Comparison of ENCODE assay signal across 8 mouse cellular contexts in genomic region chr3:121263205-121263548, GRCm38 (mm10). TPM values are rescaled to one million over a fixed set of nuclear protein-coding genes. Genes with fewer than 3 reads are reported as not detected.
DNase-seq lines count a peak whose midpoint lies in the region; ATAC-seq and TF ChIP-seq lines count a peak whose summit lies in the region.

No protein-coding gene starts in this region.

- peak overlapping the region; percentile 98 for H3K4me2 ChIP-seq in liver, embryonic 16.5 days (ENCODE audit: low read depth, low read length)
- peak overlapping the region; percentile 90 for H3K4me2 ChIP-seq in neural tube, embryonic 13.5 days

- TF ChIP-seq POLR2A in heart, adult 2 months (IDR thresholded peaks at IDR 0.05; ENCODE audit: insufficient read depth, low read depth, low read length) = no peak
- TF ChIP-seq POLR2A in kidney, adult 2 months (IDR thresholded peaks at IDR 0.05; ENCODE audit: low read depth, low read length) = no peak

- 1% methylated on average over 20 of the region's 20 CpGs for WGBS in heart, adult 2 months
- 3% methylated on average over 20 of the region's 20 CpGs for WGBS in kidney, adult 2 months
- WGBS in liver, embryonic 16.5 days (ENCODE audit: insufficient replicate concordance) = 1% methylated on average over 20 of the region's 20 CpGs
- WGBS in neural tube, embryonic 13.5 days = 1% methylated on average over 20 of the region's 20 CpGs

- H3K79me2 ChIP-seq in heart, adult 2 months (replicated peaks; ENCODE audit: control insufficient read depth, insufficient read depth, low read length) = no peaks in the 10 kb centered on the region

- TF ChIP-seq EP300 in heart, adult 2 months (IDR thresholded peaks at IDR 0.05; ENCODE audit: insufficient read depth, low read depth, low read length) = no peak

- no peak for TF ChIP-seq CTCF in heart, adult 2 months (IDR thresholded peaks at IDR 0.05)
- no peak for TF ChIP-seq CTCF in kidney, adult 2 months (conservative IDR thresholded peaks at IDR 0.05; ENCODE audit: insufficient read depth, insufficient read length, low read depth, low read length)

- peak overlapping the region; percentile 65 for H3K9ac ChIP-seq in heart, adult 2 months (ENCODE audit: low read depth, low read length)
- peak overlapping the region; percentile 97 for H3K9ac ChIP-seq in liver, embryonic 16.5 days (ENCODE audit: low read depth, low read length)
- peak overlapping the region; percentile 86 for H3K9ac ChIP-seq in neural tube, embryonic 13.5 days

- no peaks in the 10 kb centered on the region for H3K36me3 ChIP-seq in heart, adult 2 months (ENCODE audit: control insufficient read depth, insufficient read depth, low read length)
- H3K36me3 ChIP-seq in kidney, adult 2 months (ENCODE audit: control insufficient read depth, insufficient read depth, low read length) = no peaks in the 10 kb centered on the region
- no peaks in the 10 kb centered on the region for H3K36me3 ChIP-seq in liver, embryonic 16.5 days (ENCODE audit: control insufficient read depth, insufficient read depth)
- H3K36me3 ChIP-seq in neural tube, embryonic 13.5 days = no peaks in the 10 kb centered on the region

- no peaks in the 10 kb centered on the region for H3K9me3 ChIP-seq in liver, embryonic 16.5 days (replicated peaks; ENCODE audit: control insufficient read depth, low read length)
- no peaks in the 10 kb centered on the region for H3K9me3 ChIP-seq in neural tube, embryonic 13.5 days

- H3K4me1 ChIP-seq in heart, adult 2 months (ENCODE audit: control insufficient read depth, insufficient read depth, low read length) = peaks cover 1% of the 10 kb centered on the region
- peaks cover 5% of the 10 kb centered on the region; the same call in 1 of the 2 replicates for H3K4me1 ChIP-seq in kidney, adult 2 months (ENCODE audit: control insufficient read depth, insufficient read depth, low read length)
- H3K4me1 ChIP-seq in liver, embryonic 16.5 days (ENCODE audit: control insufficient read depth, low read depth, low read length) = peaks cover 73% of the 10 kb centered on the region
- peaks cover 4% of the 10 kb centered on the region; the same call in 1 of the 2 replicates for H3K4me1 ChIP-seq in neural tube, embryonic 13.5 days (replicated peaks)

- ATAC-seq in liver, embryonic 16.5 days (ENCODE audit: low read depth) = peak; percentile 47
- peak; percentile 28; the same call in 1 of the 2 replicates for ATAC-seq in neural tube, embryonic 13.5 days (ENCODE audit: low read depth)

- peak in 1 of 2 experiments; percentile 48 for DNase-seq in heart, adult 2 months
- no peak for DNase-seq in heart, postnatal 36 days
- peak; percentile 82 to 85 for DNase-seq in cerebellum, postnatal 10 days
- peak; percentile 26 for DNase-seq in gastrocnemius, postnatal 25 days
- DNase-seq in kidney, adult 2 months = peak; percentile 92
- DNase-seq in thymus, postnatal 0 days (ENCODE audit: low spot score) = peak; percentile 21

- no peaks in the 10 kb centered on the region for H3K27me3 ChIP-seq in heart, adult 2 months (ENCODE audit: control insufficient read depth, insufficient read depth, low read length)
- H3K27me3 ChIP-seq in kidney, adult 2 months (replicated peaks; ENCODE audit: control insufficient read depth, insufficient read depth, low read length) = no peaks in the 10 kb centered on the region
- no peaks in the 10 kb centered on the region; the same call in none of the 2 replicates for H3K27me3 ChIP-seq in liver, embryonic 16.5 days (ENCODE audit: control insufficient read depth, insufficient read depth, low read depth, low read length)
- peaks cover 53% of the 10 kb centered on the region for H3K27me3 ChIP-seq in neural tube, embryonic 13.5 days

- H3K27ac ChIP-seq in heart, adult 2 months = no peak overlapping the region
- peak overlapping the region; percentile 87; the same call in 1 of the 2 replicates for H3K27ac ChIP-seq in kidney, adult 2 months (ENCODE audit: insufficient read depth, low read depth, low read length)
- peak overlapping the region; percentile 92 for H3K27ac ChIP-seq in liver, embryonic 16.5 days (ENCODE audit: low read length)
- no peak overlapping the region; the same call in 1 of the 2 replicates for H3K27ac ChIP-seq in neural tube, embryonic 13.5 days (replicated peaks)

- H3K4me3 ChIP-seq in heart, adult 2 months = peak overlapping the region; percentile 56
- H3K4me3 ChIP-seq in kidney, adult 2 months (ENCODE audit: insufficient read depth, low read depth, low read length) = peak overlapping the region; percentile 68
- peak overlapping the region; percentile 94 for H3K4me3 ChIP-seq in liver, embryonic 16.5 days (ENCODE audit: low read depth, low read length)
- H3K4me3 ChIP-seq in neural tube, embryonic 13.5 days = peak overlapping the region; percentile 73

- intact Hi-C loops in heart, adult 2 months (cut with DNase I) = loop anchor here (2.0 kb wide), 1 partner anchor 28 kb away; the partner anchor contains the start of gene Alg14
- intact Hi-C loops in heart, postnatal 36 days (cut with DNase I) = no loop called here

RNA-seq across cellular contexts. Expression of gene Tmem56, which starts 19.7 kb away (rescaled TPM):
- 1 to 10 TPM in 1 of 2 experiments, under 1 TPM in 1; 0.99 to 2.9 TPM for total RNA-seq in heart, adult 2 months (2021)
- polyA plus RNA-seq in heart, adult 2 months (2012; rRNA removed) = 0.68 and 2.0 TPM in 2 replicates
- total RNA-seq in heart, postnatal 36 days (2021) = 1 to 10 TPM in 1 of 2 experiments, under 1 TPM in 1; 0.92 to 1.4 TPM
- total RNA-seq in gastrocnemius, postnatal 25 days (2021) = 10 to 100 TPM; 19.3 to 25.8 TPM
- 2.5 and 2.7 TPM in 2 replicates for polyA plus RNA-seq in kidney, adult 2 months (2012; rRNA removed)
- polyA plus RNA-seq in liver, embryonic 16.5 days (2015; fragmentation: Nextera tagmentation; extraction: Ambion mirVana) = 12.8 and 15.2 TPM in 2 replicates
- polyA plus RNA-seq in neural tube, embryonic 13.5 days (2015; fragmentation: Nextera tagmentation; extraction: Ambion mirVana) = 1.4 and 1.6 TPM in 2 replicates
- polyA plus RNA-seq in thymus, postnatal 0 days (2015; fragmentation: Nextera tagmentation; extraction: Ambion mirVana) = 0.24 and 0.35 TPM in 2 replicates

RNA-seq across cellular contexts. Expression of gene Alg14, which starts 28.4 kb away (rescaled TPM):
- total RNA-seq in heart, adult 2 months (2021) = 10 to 100 TPM in 1 of 2 experiments, 1 to 10 TPM in 1; 9.1 to 10.4 TPM
- 12.5 and 19.9 TPM in 2 replicates for polyA plus RNA-seq in heart, adult 2 months (2012; rRNA removed)
- 10 to 100 TPM; 11.9 to 13.4 TPM for total RNA-seq in heart, postnatal 36 days (2021)
- total RNA-seq in gastrocnemius, postnatal 25 days (2021) = 1 to 10 TPM; 9.2 to 9.3 TPM
- polyA plus RNA-seq in kidney, adult 2 months (2012; rRNA removed) = 19.8 and 22.9 TPM in 2 replicates
- polyA plus RNA-seq in liver, embryonic 16.5 days (2015; fragmentation: Nextera tagmentation; extraction: Ambion mirVana) = 15.0 and 16.6 TPM in 2 replicates
- polyA plus RNA-seq in neural tube, embryonic 13.5 days (2015; fragmentation: Nextera tagmentation; extraction: Ambion mirVana) = 37.9 and 39.3 TPM in 2 replicates
- 24.3 and 28.1 TPM in 2 replicates for polyA plus RNA-seq in thymus, postnatal 0 days (2015; fragmentation: Nextera tagmentation; extraction: Ambion mirVana)

Comparison
In these comparisons a context has a peak if more than half of its experiments do, and no peak if none do; other contexts are left out.
1. DNase-seq: peak in cerebellum, postnatal 10 days (2 of 2), gastrocnemius, postnatal 25 days (single experiment), kidney, adult 2 months (single experiment) and thymus, postnatal 0 days (single experiment); none in heart, postnatal 36 days (0 of 2).
2. H3K27ac ChIP-seq: peak in kidney, adult 2 months (single experiment) and liver, embryonic 16.5 days (single experiment); none in heart, adult 2 months (single experiment) and neural tube, embryonic 13.5 days (single experiment).
3. Peak in every context shown above with its lines, with median percentiles within 50 percentile points of each other: H3K4me3 ChIP-seq and H3K9ac ChIP-seq.